Mouse (Mus musculus) heart, postnatal 25 days (tissue): Measurements from ENCODE around the gene Fbxo7. TPM values are rescaled to one million over a fixed set of nuclear protein-coding genes. Genes with fewer than 3 reads are reported as not detected.

Experiments
- DNase-seq: peaks from one replicate; pipeline ENCODE4 v3.0.0; 2022; ENCODE audit warnings: low spot score
- intact Hi-C: fragments of 180-260 bp; cut with DNase I; formaldehyde crosslinking; loops from one replicate; pipeline ENCODE4 v1.15.1; 2025
- total RNA-seq, 2 experiments: library from RNA; stranded (reverse); gene quantifications; 2 replicates each; pipeline ENCODE4 v1.2.3; 2021

Fbxo7 gene
- total RNA-seq, 2 experiments from 2014 or later, result 12.3 to 15.4 TPM

- DNase-seq, result no peak
- intact Hi-C loops, result no loop called here
These were observed 10.7 kb downstream of the Fbxo7 start for GRCm38 (mm10) chr10:86032517-86032916.

GRCm38 (mm10) chr10:86034007-86034728 lies 12.4 kb downstream of the Fbxo7 start:
- no peak for DNase-seq
- intact Hi-C loops, result no loop called here

GRCm38 (mm10) chr10:86043651-86044050 lies 21.9 kb downstream of the Fbxo7 start:
- intact Hi-C loops, result no loop called here

GRCm38 (mm10) chr10:86044066-86044465 lies 22.3 kb downstream of the Fbxo7 start:
- no peak for DNase-seq
- intact Hi-C loops, result no loop called here

More at GRCm38 (mm10) chr10:86043651-86044050, 21.9 kb downstream of the Fbxo7 start:
- no peak for DNase-seq

GRCm38 (mm10) chr10:86046371-86046770 lies 24.6 kb downstream of the Fbxo7 start:
- DNase-seq, result no peak
- intact Hi-C loops, result no loop called here

GRCm38 (mm10) chr10:86047786-86048185 lies 26.0 kb downstream of the Fbxo7 start:
- intact Hi-C loops, result no loop called here
- DNase-seq, result no peak

GRCm38 (mm10) chr10:86050522-86050921 lies 28.8 kb downstream of the Fbxo7 start:
- no peak for DNase-seq
- intact Hi-C loops, result no loop called here

GRCm38 (mm10) chr10:86052818-86053522 lies 31.2 kb downstream of the Fbxo7 start:
- intact Hi-C loops, result no loop called here
- no peak for DNase-seq

GRCm38 (mm10) chr10:86056297-86056903 lies 34.6 kb downstream of the Fbxo7 start:
- intact Hi-C loops, result loop anchor here (5.0 kb wide), 1 partner anchor 89 kb away; no protein-coding TSS in a partner anchor
- no peak for DNase-seq

- intact Hi-C loops, result loop anchor here (5.0 kb wide), 1 partner anchor 90 kb away; no protein-coding TSS in a partner anchor
- DNase-seq, result no peak
These were observed 35.5 kb downstream of the Fbxo7 start for GRCm38 (mm10) chr10:86057286-86057685.

- intact Hi-C loops, result loop anchor here (5.0 kb wide), 1 partner anchor 90 kb away; no protein-coding TSS in a partner anchor
- no peak for DNase-seq
These were observed 35.9 kb downstream of the Fbxo7 start for GRCm38 (mm10) chr10:86057712-86058111.

- intact Hi-C loops, result no loop called here
These were observed 38.5 kb downstream of the Fbxo7 start for GRCm38 (mm10) chr10:86060267-86060666.

GRCm38 (mm10) chr10:86062261-86063017 lies 40.7 kb downstream of the Fbxo7 start:
- DNase-seq, result no peak
- intact Hi-C loops, result no loop called here

More at GRCm38 (mm10) chr10:86060267-86060666, 38.5 kb downstream of the Fbxo7 start:
- DNase-seq, result no peak

GRCm38 (mm10) chr10:86063018-86063384 lies 41.2 kb downstream of the Fbxo7 start:
- intact Hi-C loops, result no loop called here
- no peak for DNase-seq

- intact Hi-C loops, result loop anchor here (1.0 to 2.0 kb wide), 5 partner anchors 44 to 398 kb away; partner anchors contain the start of gene Fbxo7
- DNase-seq, result peak; percentile 85
These were observed 43.2 kb downstream of the Fbxo7 start for GRCm38 (mm10) chr10:86064937-86065336.

GRCm38 (mm10) chr10:86065661-86066060 lies 43.9 kb downstream of the Fbxo7 start:
- intact Hi-C loops, result loop anchor here (1.0 to 2.0 kb wide), 5 partner anchors 45 to 398 kb away; partner anchors contain the start of gene Fbxo7
- DNase-seq, result no peak

GRCm38 (mm10) chr10:86066651-86067050 lies 44.9 kb downstream of the Fbxo7 start:
- intact Hi-C loops, result no loop called here

GRCm38 (mm10) chr10:86067911-86068310 lies 46.1 kb downstream of the Fbxo7 start:
- intact Hi-C loops, result no loop called here
- DNase-seq, result no peak

More at GRCm38 (mm10) chr10:86066651-86067050, 44.9 kb downstream of the Fbxo7 start:
- no peak for DNase-seq

- intact Hi-C loops, result no loop called here
These were observed 47.6 kb downstream of the Fbxo7 start for GRCm38 (mm10) chr10:86069341-86069740.

GRCm38 (mm10) chr10:86070751-86071150 lies 49.0 kb downstream of the Fbxo7 start:
- no peak for DNase-seq
- intact Hi-C loops, result no loop called here

More at GRCm38 (mm10) chr10:86069341-86069740, 47.6 kb downstream of the Fbxo7 start:
- no peak for DNase-seq
